Mouse (Mus musculus) cerebellum, adult 9-10 months (tissue): Measurements from ENCODE around the gene Fam89a.
A peak's percentile ranks its signal among the peaks of the same experiment; 100 is the strongest.

Source experiments
- DNase-seq: peaks from one replicate; pipeline ENCODE4 v3.0.0; 2022

Gene Fam89a

DNA sequence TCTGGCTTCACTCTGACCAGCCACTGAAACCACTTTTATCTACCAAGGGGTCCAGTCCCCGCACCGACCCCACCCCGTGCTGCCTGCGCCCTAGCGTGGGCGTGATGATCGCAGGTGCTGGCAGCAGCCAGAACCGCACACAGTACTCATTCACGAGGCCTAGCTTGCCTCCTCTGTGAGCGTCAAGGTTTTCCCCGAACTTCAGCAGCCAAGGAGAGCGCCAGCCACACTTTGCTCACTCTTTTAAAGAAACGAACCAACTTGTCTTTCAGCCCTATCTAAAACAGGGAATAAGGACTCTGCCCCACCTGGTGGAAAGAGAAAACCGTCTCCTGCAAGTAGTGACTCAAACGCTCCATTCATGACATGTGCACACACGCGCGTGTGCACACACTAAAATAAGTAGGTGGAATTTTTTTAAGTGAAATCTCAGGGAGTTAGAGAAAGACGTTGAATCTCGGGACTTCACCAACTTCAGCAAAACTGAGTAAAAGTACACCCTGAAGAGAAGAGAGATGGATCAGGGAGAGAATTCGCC is 762 bp upstream of the Fam89a start:
- no peak for DNase-seq

DNA sequence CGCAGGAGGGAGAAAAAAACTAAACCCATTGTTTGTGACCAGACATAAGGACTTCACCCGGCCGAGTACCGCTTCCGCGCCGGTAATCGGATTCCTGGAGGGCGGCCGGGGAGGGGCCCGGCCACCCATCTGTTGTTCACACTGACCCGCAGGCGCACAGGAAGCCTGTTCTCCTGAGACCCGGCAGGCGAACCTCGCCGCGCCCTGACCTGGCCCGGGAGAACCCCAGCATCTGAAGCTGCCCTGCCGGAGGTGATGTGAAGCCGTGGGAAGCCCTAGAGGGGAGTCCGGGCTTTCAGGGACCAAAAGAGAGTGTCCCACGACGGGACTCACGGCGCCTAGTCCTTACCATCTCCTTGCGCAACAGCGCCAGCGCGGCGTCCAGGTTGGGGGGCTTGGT is 441 bp downstream of the Fam89a start:
- no peak for DNase-seq

DNA sequence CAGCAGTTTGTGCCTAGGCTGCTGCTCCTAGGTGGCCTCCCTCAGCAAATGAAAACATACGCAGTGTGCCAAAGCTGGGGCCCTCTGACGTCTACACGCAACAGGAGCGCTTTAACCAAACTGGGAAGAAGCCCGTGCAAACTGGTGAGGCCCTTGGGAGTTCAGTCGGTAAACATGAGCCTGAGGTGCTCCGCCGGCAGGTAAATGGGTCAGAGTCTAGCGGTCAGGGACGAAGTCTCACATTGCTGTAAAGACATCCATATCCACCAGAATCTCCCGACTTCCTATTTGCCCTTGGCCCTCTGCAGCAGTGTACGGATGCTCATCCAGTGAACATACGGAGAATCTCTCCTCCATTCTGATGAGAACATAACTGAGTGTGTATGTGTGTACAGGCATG is 5.0 kb downstream of the Fam89a start:
- no peak for DNase-seq

DNA sequence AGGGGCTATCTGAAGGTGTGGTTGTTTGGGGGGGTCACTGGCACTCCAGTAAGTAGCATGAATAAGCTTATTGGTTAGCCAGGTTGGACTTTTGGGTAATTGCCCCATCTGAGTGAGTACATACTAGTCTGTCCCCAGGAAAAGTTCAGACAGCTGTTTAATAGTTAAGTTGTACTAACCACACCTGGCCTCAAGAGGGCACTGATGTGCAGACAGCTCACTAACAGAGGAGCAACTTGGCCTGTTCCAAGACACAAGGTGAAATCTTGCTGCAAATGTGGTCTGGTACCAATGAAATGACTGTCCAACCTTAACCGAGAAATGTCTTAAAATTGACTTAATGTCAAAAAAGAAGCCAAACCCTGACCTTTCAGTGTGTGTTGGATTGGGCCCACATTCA is 12.4 kb downstream of the Fam89a start:
- DNase-seq, result peak; percentile 55

DNA sequence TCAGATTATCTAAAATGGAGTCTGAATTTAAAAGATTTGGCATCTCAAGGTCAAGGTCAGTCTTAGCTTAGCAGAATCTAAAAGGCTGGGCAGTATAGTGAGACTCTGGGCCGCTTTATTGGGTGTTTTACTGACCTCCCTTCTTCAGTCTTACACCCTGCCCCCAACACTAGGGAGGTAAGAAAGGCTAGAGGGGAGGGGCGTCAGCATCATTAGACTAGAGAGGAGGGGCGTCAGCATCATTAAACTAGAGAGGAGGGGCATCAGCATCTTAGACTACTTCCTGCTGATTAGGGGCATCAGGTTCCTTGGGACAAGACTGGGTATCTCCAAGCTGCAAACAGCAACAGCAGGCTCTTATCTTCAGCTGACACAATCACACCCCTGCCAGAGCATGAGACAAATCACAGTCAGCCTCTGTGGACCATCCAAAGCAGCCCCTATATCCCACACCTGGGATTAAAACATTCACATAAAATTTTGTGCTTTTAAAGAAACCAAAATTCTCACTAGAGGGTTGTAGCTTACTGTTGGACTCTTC is 16.2 kb downstream of the Fam89a start:
- no peak for DNase-seq

DNA sequence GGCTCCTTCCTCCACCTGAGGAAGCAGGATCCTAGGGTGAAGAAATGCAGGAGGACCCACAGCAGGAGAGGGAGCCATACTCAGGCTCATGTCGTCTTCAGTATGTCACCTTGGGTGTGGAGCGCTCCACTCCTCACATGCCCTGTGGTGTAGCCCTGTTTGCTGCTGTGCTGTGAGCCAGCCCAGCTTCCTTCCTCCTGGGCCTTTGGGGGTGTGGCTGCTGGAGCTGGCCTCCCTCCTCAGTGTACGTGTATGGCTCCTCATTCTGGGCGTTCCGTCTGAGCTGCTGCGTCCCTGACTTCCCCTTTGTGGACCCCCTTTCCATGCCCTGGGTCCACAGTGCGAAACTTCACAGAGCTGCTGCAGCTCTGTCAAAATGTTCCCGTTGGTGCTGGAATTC is 18.8 kb downstream of the Fam89a start:
- no peak for DNase-seq

DNA sequence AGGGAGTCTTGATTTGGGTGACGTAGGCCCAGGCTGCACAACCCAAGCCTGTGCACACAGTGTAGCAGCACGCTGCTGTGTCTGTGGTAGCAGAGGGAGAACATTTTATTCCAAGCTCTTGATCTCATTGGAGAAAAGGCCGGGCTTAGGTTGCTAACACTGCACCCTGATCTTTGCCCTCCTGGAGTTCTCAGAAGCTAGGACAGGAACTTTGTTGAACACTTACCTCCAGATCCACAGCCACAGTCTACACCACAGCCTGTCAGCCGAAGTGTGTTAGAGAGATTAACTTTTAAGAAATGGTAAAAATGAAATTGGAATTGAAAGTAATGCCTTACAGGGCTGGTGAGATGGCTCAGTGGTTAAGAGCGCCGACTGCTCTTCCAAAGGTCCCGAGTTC is 27.3 kb downstream of the Fam89a start:
- DNase-seq, result no peak

DNA sequence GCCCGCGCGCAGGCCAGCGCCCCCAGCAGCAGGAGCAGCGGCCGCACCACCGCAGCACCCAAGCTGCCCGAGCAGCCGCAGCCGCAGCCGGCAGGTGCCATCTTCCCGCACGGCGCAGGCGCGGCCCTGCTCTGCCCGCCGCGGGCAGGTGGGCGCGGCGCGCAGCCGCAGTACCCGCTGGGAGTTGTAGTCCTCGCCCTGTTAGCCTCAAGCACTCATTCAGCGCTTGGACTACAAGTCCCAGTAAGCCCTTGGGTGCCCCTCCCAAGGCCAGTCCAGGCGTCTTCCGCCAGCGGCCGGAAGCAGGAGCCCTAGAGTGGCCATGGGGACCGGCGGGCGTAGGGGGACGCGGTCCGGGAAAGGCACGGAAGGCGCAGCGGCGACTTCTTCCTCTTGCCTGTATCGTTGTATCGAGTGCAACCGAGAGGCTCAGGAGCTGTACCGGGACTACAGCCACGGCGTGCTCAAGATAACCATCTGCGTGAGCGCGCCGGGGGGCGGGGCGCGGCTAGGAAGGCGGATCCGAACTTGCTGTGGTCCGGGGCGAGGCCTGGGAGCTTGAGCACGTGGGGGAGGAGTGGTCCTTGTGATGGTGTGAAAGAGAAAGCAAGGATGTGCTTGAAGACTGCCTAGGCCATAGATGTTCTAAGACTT is 29.6 kb downstream of the Fam89a start, which contains the start of the genes Ttc13 and Arv1:
TSS of gene Ttc13 (minus strand) at position 122 of the 654 bp plus-strand sequence.
TSS of gene Arv1 (plus strand) at position 278 of the 654 bp plus-strand sequence.
- peak; percentile 96 for DNase-seq

DNA sequence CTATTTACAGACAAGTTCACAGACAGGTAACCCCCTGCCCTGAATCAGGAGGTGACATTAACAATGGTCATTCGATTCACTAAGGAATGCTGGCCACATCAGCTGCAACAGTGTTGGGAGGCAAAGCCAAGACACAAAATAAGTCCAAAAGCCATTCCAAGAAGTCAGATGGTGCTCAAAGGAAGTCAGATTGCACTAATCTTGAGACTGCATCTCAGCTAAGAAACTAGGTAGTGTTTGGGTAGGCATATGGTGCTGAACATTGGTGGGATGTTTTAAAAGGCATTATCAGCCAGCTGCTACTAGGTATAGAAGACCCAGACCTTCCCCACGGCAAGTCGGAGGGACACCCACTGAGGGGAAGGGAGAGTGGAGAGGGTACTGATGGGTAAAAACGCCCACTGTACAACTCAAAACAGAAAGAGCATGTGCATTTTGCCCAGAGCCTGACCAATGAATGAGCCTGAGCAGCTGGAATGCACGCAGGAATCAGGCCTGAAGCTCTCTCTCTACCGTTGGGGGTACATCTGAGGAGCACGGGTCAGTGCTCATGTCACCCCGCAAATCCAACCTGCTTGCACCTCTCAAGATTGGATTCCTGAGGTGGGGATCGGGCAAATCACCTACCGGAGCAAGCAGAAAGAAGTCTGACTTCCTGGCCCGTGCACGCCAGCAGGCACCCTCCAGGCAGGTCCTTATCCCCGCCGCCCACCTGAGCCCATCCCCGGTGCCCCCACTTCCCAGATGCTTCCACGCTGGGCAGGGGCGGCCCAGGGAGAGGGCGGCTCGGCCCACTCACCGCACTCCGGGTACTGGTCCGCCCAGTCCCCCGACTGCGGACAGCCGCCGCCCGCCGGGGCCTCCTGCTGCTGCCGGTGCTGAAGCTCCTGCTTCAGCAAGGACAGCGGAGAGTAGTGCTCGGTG is 30.4 kb downstream of the Fam89a start:
- peak; percentile 20 for DNase-seq

DNA sequence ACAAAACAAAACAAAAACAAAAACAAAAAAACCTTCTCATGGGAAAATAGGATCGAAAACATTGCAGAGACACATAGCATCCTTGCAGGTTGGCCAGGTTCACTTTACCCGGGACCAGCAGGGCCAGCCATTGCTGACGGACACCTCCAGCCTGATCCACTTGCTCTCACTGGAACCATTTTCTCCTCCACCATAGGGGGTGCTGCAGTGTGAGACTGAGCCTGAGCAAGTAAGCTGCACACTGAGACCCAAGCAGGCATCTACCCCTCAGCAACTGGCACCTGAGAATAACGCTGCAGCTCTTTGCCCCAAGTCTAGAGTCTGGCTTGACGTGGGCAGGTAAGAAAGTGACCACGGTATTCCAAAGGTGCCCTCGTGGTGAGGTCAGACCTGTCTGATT is 31.5 kb downstream of the Fam89a start:
- DNase-seq, result peak; percentile 28

DNA sequence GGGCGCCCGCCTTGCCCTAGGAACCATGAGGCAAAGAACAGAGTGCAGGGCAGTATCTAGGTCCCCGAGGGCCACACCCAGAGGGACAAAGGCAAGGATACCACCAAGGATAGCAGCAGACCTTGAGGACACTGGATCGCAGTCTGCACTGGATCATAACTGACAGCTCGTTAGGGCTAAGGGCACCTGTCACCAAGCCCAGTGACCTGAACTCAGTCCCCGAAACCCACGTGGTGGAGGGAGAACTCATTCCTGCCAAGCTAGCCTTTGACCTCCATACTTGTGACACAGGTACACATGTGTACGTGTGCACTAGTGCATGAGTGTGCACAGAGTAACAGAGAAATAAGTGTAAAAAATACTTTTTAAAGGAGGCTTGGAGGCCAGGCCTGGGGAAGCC is 35.9 kb downstream of the Fam89a start:
- DNase-seq, result no peak

DNA sequence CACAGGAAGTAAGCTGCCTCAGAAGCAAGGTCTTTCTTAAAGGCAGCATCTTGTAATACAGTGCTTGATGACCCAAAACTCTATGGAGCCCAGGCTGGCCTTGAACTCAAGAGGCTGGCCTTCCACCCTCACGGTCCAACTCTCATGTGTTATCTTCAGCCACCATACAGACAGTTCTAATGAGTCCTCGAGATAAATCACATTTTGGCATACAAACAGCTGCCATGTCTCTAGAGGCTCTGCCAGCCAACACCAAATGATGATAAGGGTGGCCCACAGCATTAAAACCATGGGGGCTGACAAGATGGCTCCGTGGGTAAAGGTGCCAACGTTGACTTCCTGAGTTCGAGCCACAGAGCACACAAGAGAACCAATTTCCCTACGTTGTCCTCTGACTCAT is 38.4 kb downstream of the Fam89a start:
- DNase-seq, result no peak

DNA sequence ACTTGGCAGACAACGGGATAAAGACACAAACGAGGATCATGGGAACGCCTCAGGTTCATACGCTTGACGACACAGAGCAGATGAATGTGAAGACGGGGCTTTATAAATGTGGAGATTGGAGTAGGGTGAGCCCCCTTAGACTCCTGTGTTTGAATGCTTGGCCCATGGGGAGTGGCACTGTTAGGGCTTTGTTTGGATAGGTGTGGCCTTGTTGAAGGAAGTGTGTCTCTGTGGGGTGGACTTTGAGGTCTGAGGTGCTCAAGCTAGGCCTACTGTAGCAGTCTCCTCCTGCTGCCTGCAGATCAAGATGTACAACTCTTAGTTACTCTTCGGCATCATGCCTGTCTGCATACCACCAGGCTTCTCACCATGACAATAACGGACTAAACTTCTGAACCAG is 45.8 kb downstream of the Fam89a start:
- DNase-seq, result no peak

DNA sequence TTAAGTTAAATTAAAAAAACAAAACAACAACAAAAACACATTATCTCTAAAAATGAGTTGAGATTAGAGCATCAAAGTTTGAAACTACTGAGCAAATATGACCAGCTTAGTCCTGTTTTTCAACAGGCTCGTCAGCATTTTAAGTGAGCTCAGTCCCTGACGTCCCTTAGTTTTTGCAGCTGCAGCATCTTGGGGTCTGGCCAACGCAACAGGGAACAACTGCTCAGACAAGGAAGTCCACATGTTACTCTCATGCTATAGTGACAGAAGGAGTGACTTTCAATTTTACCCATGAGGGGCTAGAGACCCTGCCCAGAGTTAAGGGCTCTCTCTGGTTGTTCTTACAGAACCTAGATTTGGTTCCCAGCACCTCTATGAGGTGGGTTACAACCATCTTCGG is 47.3 kb downstream of the Fam89a start:
- DNase-seq, result no peak

DNA sequence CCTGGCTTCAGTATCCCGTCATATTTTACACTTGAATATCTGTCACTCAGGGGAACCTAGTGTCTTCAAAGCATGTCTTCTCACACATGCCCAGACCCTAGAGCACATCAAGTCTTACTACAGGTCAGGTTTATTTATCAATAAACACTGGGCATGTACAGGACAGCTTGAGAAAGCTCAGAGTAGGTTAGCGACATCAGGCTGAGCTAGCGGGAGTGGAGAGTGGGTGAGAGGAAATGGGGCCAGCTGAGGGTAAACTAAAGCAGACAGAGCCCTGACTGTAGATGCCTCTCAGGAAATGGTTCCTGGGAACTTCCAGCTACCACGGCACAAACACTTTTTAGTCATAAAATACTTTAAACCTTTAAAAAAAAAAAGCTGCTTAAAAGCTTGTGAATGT is 48.1 kb downstream of the Fam89a start:
- DNase-seq, result no peak

DNA sequence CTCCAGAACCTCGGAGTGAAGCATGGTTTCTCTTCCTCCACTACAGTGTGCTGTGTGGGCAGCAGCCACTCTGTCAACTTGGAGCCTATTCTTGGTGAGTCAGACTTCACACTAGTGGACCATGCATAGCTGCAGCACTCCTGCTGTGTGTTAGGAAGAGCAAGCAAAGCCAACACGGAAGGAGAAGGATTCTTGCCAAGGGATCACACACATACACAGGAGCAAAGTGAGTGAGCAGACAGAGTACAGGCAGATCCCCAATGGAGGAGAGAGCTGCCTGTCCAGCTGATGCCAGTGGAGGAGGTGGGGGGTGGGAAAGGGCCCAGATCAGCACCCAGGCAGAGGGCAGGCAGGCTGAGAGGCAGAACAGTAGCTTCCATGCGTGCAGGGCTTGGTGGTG is 49.4 kb downstream of the Fam89a start:
- peak; percentile 72 for DNase-seq

DNA sequence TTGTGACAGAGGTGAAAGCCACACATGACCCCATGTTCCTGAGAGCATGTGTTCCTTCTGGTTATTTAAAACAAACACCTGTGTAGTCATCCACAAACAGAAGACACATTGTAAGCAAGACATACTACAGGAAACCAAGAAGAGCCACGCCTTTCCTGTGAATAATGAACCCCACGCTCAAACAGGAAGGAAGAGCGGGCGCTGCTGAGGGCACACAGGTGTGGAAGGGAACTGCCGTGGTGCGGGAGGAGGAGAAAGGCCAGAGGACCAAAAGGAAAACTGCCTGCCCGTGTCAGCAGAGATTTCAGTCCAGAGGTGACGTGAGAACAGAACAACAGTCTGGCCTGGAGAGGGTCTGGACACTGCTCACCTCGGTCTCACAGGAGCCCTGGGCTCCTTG is 50.6 kb downstream of the Fam89a start:
- DNase-seq, result no peak

DNA sequence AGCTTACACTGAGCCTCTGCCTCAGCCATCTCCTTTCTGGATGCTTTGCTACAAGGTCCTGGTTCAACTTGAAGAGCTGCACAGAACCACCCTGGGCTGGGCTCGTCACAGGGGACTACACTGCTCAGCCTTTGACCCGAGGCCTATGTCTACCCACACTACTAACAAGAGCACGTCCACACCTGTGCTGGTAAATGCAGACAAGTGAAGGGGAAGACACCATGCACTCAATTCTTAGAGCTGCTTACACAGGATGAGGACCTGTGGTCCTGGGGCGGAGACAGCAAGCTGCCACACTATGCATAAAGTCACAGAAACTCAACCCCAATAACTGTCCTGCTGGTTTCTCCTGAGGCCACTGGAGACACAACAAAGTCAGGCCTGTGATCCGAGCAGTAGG is 51.4 kb downstream of the Fam89a start:
- DNase-seq, result no peak

DNA sequence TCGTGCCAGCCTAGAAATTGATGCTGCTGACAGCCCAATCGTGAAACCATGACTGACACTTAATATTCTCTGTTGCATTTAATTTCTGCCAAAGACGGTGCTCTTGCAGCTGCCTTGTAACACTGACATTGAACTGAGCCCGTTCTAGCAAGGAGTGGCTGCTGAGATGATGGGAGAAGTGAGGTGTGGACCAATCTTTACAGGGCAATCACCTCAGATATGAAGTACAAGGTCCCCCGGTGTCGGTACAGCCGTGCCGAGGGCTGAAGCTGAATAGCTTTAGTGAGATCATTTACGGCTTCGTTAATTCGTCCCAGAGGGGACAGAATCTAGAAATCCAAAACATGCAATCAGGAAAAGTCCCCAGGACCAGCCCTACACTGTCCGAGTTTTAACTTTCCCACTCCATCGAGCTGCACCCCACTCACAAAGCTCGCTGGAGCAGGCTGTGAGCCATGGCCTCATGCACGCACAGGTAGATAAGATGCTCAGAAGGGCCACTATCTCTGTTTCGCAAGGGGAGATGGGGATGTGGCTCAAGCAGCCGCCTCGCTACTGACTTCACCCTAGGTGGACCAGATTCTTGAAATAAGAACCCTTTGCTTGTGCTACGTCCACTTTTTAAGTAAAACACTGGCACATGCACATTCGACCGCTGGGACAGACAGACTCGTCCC is 56.1 kb downstream of the Fam89a start:
- no peak for DNase-seq

DNA sequence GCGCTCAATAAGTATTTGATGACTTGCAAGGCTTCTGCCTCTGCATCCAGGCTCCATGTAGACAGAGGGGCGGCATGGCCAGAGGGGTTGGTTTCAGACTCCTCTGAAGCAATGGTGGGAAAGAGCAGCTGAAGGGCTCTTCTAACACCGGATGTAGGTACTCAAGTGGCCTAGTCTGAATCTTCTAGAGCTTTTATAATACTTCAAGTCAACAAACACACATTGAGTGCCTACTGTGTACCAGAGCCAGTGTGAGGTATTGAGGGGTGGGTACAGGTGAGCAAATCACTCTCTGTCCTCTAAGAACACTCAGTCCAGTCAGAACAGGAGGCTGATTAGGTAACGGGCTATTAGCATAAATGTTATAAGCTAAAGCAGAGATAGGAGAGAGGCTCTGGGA is 59.9 kb downstream of the Fam89a start:
- no peak for DNase-seq
